Mouse (Mus musculus) lung, postnatal 0 days (tissue): ENCODE measurements around the gene Mesp2.

Experiments
- CTCF ChIP-seq: IDR thresholded peaks from 2 replicates; pipeline ENCODE4 v1.5.1; 2016; ENCODE audit warnings: antibody characterized with exemption, mild to moderate bottlenecking
- EP300 ChIP-seq: IDR thresholded peaks from 2 replicates; pipeline ENCODE4 v1.6.1; 2016; ENCODE audit warnings: antibody characterized with exemption, mild to moderate bottlenecking, control low read depth

DNA sequence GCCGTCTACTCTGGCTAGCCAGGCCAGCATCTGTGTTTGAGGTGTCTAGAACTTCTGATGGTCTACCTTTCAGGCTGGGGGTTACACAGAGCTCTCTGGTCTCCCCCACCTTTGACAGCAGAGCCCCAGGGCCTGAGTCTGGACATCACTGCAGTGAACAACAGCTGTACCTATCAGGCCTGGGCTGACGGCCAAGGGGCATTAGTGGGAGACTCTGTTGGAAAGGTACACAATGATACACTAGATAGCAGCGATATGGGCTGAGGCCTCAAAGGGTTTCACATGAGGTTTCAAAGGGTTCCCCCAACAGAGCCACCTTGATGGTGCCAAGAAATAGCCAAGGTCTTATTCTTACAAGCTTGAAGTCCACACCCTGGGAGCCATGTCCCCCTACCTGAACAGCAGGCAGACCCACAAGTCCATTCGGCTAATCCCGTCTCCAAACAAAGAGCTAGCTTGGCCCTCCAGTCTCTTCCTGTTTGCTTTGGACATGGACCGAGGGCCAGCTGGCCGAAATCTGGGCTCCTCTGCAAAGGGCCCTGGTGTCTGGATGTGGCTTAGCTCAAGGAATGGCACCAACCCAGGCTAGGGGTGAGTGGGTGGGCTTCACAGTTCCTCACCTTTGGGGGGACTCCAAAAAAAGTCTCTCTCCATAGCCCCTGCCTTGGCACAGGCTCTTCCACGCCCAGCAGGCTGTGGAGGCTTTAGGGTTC lies 33.7 kb downstream of the Mesp2 start:
- TF ChIP-seq EP300 (no peak), CTCF (no peak)
